Mouse (Mus musculus): Measurements from ENCODE around the gene Hba-a1. TPM values are rescaled to one million over a fixed set of nuclear protein-coding genes. Genes with fewer than 3 reads are reported as not detected.

Gene Hba-a1
- polyA plus RNA-seq, 1 experiment from 2014 or later = 9,460 TPM

GRCm38 (mm10) chr11:32331861-32332260 lies 48.5 kb downstream of the Hba-a1 start:
- 46% methylated on average over 5 of the region's 5 CpGs for WGBS
- Histone ChIP-seq H3K27ac (no peak overlapping the region), H3K9ac (no peak overlapping the region), H3K4me2 (no peak overlapping the region), H3K4me3 (replicated peaks) (no peak overlapping the region), H3K36me3 (no peaks in the 10 kb centered on the region), H3K9me3 (no peaks in the 10 kb centered on the region), H3K4me1 (no peaks in the 10 kb centered on the region), H3K27me3 (replicated peaks) (no peaks in the 10 kb centered on the region)
- ATAC-seq (ENCODE audit: insufficient read depth, low FRiP score, low read depth) = no peak

DNA sequence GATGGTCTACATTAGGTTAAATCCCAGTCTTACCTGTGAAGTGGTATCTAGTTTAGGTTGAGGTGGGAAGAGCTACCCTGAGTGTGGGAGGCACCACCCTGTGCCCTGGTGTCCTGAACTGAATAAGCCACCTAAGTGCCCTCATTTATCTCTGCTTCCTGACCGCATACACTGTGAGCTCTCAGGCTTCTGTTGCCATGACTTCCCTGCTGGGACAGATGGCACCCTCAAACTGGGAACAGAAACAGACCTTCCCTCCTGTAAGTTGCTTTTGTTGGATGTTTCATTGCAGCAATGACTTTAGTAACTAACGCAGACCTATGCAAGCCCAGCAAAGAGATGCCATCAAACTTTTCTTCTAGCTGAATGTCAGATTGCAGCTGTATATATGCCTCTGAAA lies 49.9 kb downstream of the Hba-a1 start:
- Histone ChIP-seq H3K9ac (no peak overlapping the region), H3K4me3 (replicated peaks) (no peak overlapping the region), H3K36me3 (no peaks in the 10 kb centered on the region), H3K4me1 (no peaks in the 10 kb centered on the region), H3K27ac (no peak overlapping the region), H3K9me3 (no peaks in the 10 kb centered on the region), H3K4me2 (no peak overlapping the region), H3K27me3 (replicated peaks) (no peaks in the 10 kb centered on the region)
- WGBS = 66% methylated on average over 2 of the region's 2 CpGs
- no peak for ATAC-seq (ENCODE audit: insufficient read depth, low FRiP score, low read depth)

Other genes starting within 250 kb of the Hba-a1 start
- gene Il9r, start 83.2 kb upstream of the Hba-a1 start, polyA plus RNA-seq (2015; fragmentation: Nextera tagmentation; extraction: Ambion mirVana) = 0.06 and 0.09 TPM in 2 replicates
- gene Snrnp25, start 78.1 kb upstream of the Hba-a1 start, polyA plus RNA-seq (2015; fragmentation: Nextera tagmentation; extraction: Ambion mirVana) = 52.6 and 57.5 TPM in 2 replicates
- gene Rhbdf1, start 61.2 kb upstream of the Hba-a1 start, polyA plus RNA-seq (2015; fragmentation: Nextera tagmentation; extraction: Ambion mirVana) = 57.6 and 63.1 TPM in 2 replicates
- 32.7 and 35.8 TPM in 2 replicates for gene Mpg, start 57.0 kb upstream of the Hba-a1 start, polyA plus RNA-seq (2015; fragmentation: Nextera tagmentation; extraction: Ambion mirVana)
- 35.6 and 39.0 TPM in 2 replicates for gene Nprl3, start 15.8 kb upstream of the Hba-a1 start, polyA plus RNA-seq (2015; fragmentation: Nextera tagmentation; extraction: Ambion mirVana)
- 61.7 and 62.6 TPM in 2 replicates for gene Hba-x, start 7.1 kb upstream of the Hba-a1 start, polyA plus RNA-seq (2015; fragmentation: Nextera tagmentation; extraction: Ambion mirVana)
- gene Hbq1b, start 3.5 kb downstream of the Hba-a1 start, polyA plus RNA-seq (2015; fragmentation: Nextera tagmentation; extraction: Ambion mirVana) = 4.5 and 8.8 TPM in 2 replicates
- 12,213 and 21,597 TPM in 2 replicates for gene Hba-a2, start 13.0 kb downstream of the Hba-a1 start, polyA plus RNA-seq (2015; fragmentation: Nextera tagmentation; extraction: Ambion mirVana)
- gene Hbq1a, start 16.6 kb downstream of the Hba-a1 start, polyA plus RNA-seq (2015; fragmentation: Nextera tagmentation; extraction: Ambion mirVana) = 0.89 and 1.3 TPM in 2 replicates
- 18.6 and 20.3 TPM in 2 replicates for gene Sh3pxd2b, start 64.3 kb downstream of the Hba-a1 start, polyA plus RNA-seq (2015; fragmentation: Nextera tagmentation; extraction: Ambion mirVana)
- gene Ubtd2, start 171.9 kb downstream of the Hba-a1 start, polyA plus RNA-seq (2015; fragmentation: Nextera tagmentation; extraction: Ambion mirVana) = 37.8 and 38.7 TPM in 2 replicates
- gene Efcab9, start 248.6 kb downstream of the Hba-a1 start, polyA plus RNA-seq (2015; fragmentation: Nextera tagmentation; extraction: Ambion mirVana) = 0.53 and 1.1 TPM in 2 replicates
- 3.8 TPM in 2 replicates for gene Stk10, start 249.8 kb downstream of the Hba-a1 start, polyA plus RNA-seq (2015; fragmentation: Nextera tagmentation; extraction: Ambion mirVana)

Measured in stomach, embryonic 15.5 days (tissue).